Mouse (Mus musculus) bone marrow, adult 2 months (tissue): ENCODE measurements around the gene Cox4i2. TPM values are rescaled to one million over a fixed set of nuclear protein-coding genes. Genes with fewer than 3 reads are reported as not detected.

ENCODE experiments used
- H3K27ac ChIP-seq: fragments of 200-500 bp; 2 replicates; pipeline ENCODE4 v1.5.1; 2012; ENCODE audit warnings: low read depth, mild to moderate bottlenecking, control low read depth, inconsistent platforms, low read length; ENCODE audit not compliant: control insufficient read depth, poor library complexity, insufficient read depth
- H3K4me1 ChIP-seq: fragments of 200-500 bp; 2 replicates; pipeline ENCODE4 v1.6.1; 2011; ENCODE audit warnings: low read length; ENCODE audit not compliant: control insufficient read depth, insufficient read depth
- H3K4me3 ChIP-seq: fragments of 200-500 bp; replicated peaks from 2 replicates; pipeline ENCODE3; 2011; ENCODE audit warnings: mild to moderate bottlenecking, low read depth, low read length, control low read depth; ENCODE audit not compliant: control insufficient read depth
- CTCF ChIP-seq: fragments of 200-500 bp; IDR thresholded peaks from 2 replicates; pipeline ENCODE4 v1.5.1; 2011; ENCODE audit warnings: low read length, control low read depth; ENCODE audit not compliant: control insufficient read depth, insufficient read depth
- POLR2A ChIP-seq: fragments of 200-500 bp; IDR thresholded peaks from 2 replicates; pipeline ENCODE4 v1.6.1; 2011; ENCODE audit warnings: low read depth, mild to moderate bottlenecking, control low read depth, low read length, borderline replicate concordance; ENCODE audit not compliant: control insufficient read depth
- WGBS: fragments of 180-500 bp; shearing (Covaris S2); methylation state at CpG from one replicate; pipeline ENCODE4 v1.1.7; 2018; 5-methylcytosine and 5-hydroxymethylcytosine counted together
- polyA plus RNA-seq: library from polyadenylated mRNA; stranded (reverse); fragments of >200 nt; gene quantifications from 2 replicates; pipeline ENCODE4 v1.2.4, GENCODE M21; 2011; ENCODE audit warnings: low replicate concordance; ENCODE audit not compliant: missing spikeins, insufficient read depth, insufficient read length

Cox4i2 gene
- polyA plus RNA-seq, 1 experiment = not detected

- no peak overlapping the region for H3K4me3 ChIP-seq
- TF ChIP-seq POLR2A = no peak
- TF ChIP-seq CTCF = no peak
- WGBS = 78% methylated on average over 1 of the region's 1 CpGs
- peaks cover 18% of the 10 kb centered on the region for H3K4me1 ChIP-seq
- H3K27ac ChIP-seq = no peak overlapping the region
Observed at GRCm38 (mm10) chr2:152813232-152813631, 59.3 kb downstream of the Cox4i2 start.

GRCm38 (mm10) chr2:152814213-152814874, 60.4 kb downstream of the Cox4i2 start:
- H3K4me3 ChIP-seq = no peak overlapping the region
- TF ChIP-seq POLR2A = no peak
- TF ChIP-seq CTCF = no peak
- H3K4me1 ChIP-seq = peaks cover 18% of the 10 kb centered on the region
- 59% methylated on average over 6 of the region's 6 CpGs for whole genome bisulfite sequencing
- H3K27ac ChIP-seq = peak overlapping the region; percentile 87

Other genes starting within 250 kb of the Cox4i2 start
- not detected in 2 replicates for gene Defb26, start 242.5 kb upstream of the Cox4i2 start, polyA plus RNA-seq
- gene Defb28, start 235.9 kb upstream of the Cox4i2 start, polyA plus RNA-seq = not detected in 2 replicates
- not detected in 2 replicates for gene Defb29, start 214.1 kb upstream of the Cox4i2 start, polyA plus RNA-seq
- not detected in 2 replicates for gene Gm17416, start 184.8 kb upstream of the Cox4i2 start, polyA plus RNA-seq
- not detected in 2 replicates for gene Defb21, start 181.4 kb upstream of the Cox4i2 start, polyA plus RNA-seq
- gene Defb19, start 173.9 kb upstream of the Cox4i2 start, polyA plus RNA-seq = not detected in 2 replicates
- gene Defb45, start 154.8 kb upstream of the Cox4i2 start, polyA plus RNA-seq = not detected in 2 replicates
- not detected in 2 replicates for gene Defb36, start 149.8 kb upstream of the Cox4i2 start, polyA plus RNA-seq
- not detected in 2 replicates for gene Defb25, start 131.1 kb upstream of the Cox4i2 start, polyA plus RNA-seq
- not detected in 2 replicates for gene Rem1, start 127.2 kb upstream of the Cox4i2 start, polyA plus RNA-seq
- 37.9 and 71.3 TPM in 2 replicates for gene H13, start 84.7 kb upstream of the Cox4i2 start, polyA plus RNA-seq
- 1.8 and 12.9 TPM in 2 replicates for gene Mcts2, start 67.1 kb upstream of the Cox4i2 start, polyA plus RNA-seq
- gene Id1, start 17.9 kb upstream of the Cox4i2 start, polyA plus RNA-seq = 4.2 and 15.9 TPM in 2 replicates
- 97.4 and 124 TPM in 2 replicates for gene Bcl2l1, start 77.6 kb downstream of the Cox4i2 start, polyA plus RNA-seq
- 57.0 and 74.1 TPM in 2 replicates for gene Tpx2, start 93.8 kb downstream of the Cox4i2 start, polyA plus RNA-seq
- 1.0 TPM in 1 of 2 replicates, not detected in the other for gene Mylk2, start 157.2 kb downstream of the Cox4i2 start, polyA plus RNA-seq
- not detected in 2 replicates for gene Foxs1, start 179.0 kb downstream of the Cox4i2 start, polyA plus RNA-seq
- gene Dusp15, start 197.5 kb downstream of the Cox4i2 start, polyA plus RNA-seq = not detected in 2 replicates
- gene Ttll9, start 208.3 kb downstream of the Cox4i2 start, polyA plus RNA-seq = not detected in 2 replicates